Mouse (Mus musculus) CD4-positive, CD25-positive, alpha-beta regulatory T cell, adult 2 months (primary cell): ENCODE data around the gene Arrdc1.

Source experiments
- DNase-seq: peaks from one replicate; pipeline ENCODE4 v3.0.0-alpha.2; 2012; ENCODE audit warnings: low read depth, low spot score

Gene Arrdc1

GRCm38 (mm10) chr2:24925284-24925683 lies 9.8 kb downstream of the Arrdc1 start:
- no peak for DNase-seq

GRCm38 (mm10) chr2:24923561-24923960 lies 11.5 kb downstream of the Arrdc1 start:
- DNase-seq = peak; percentile 35

- no peak for DNase-seq
Observed at GRCm38 (mm10) chr2:24919839-24920175, 15.2 kb downstream of the Arrdc1 start.

GRCm38 (mm10) chr2:24918930-24919838 lies 15.9 kb downstream of the Arrdc1 start, which contains the start of gene Ehmt1:
TSS of gene Ehmt1 (minus strand) at chr2:24919614.
- DNase-seq = peak; percentile 97

GRCm38 (mm10) chr2:24914762-24915161 lies 20.3 kb downstream of the Arrdc1 start:
- no peak for DNase-seq

- no peak for DNase-seq
Observed at GRCm38 (mm10) chr2:24912589-24912988, 22.5 kb downstream of the Arrdc1 start.

GRCm38 (mm10) chr2:24912189-24912588 lies 22.9 kb downstream of the Arrdc1 start:
- DNase-seq = no peak

- DNase-seq = no peak
Observed at GRCm38 (mm10) chr2:24910481-24910880, 24.6 kb downstream of the Arrdc1 start.

- DNase-seq = no peak
Observed at GRCm38 (mm10) chr2:24905653-24906155, 29.3 kb downstream of the Arrdc1 start.

- no peak for DNase-seq
Observed at GRCm38 (mm10) chr2:24904823-24905652, 30.0 kb downstream of the Arrdc1 start.

- DNase-seq = no peak
Observed at GRCm38 (mm10) chr2:24902999-24903398, 32.1 kb downstream of the Arrdc1 start.

- no peak for DNase-seq
Observed at GRCm38 (mm10) chr2:24901055-24901454, 34.0 kb downstream of the Arrdc1 start.

- DNase-seq = no peak
Observed at GRCm38 (mm10) chr2:24899292-24899691, 35.8 kb downstream of the Arrdc1 start.

- DNase-seq = no peak
Observed at GRCm38 (mm10) chr2:24896761-24897160, 38.3 kb downstream of the Arrdc1 start.

GRCm38 (mm10) chr2:24894211-24894610 lies 40.8 kb downstream of the Arrdc1 start:
- DNase-seq = no peak

GRCm38 (mm10) chr2:24892318-24892717 lies 42.7 kb downstream of the Arrdc1 start:
- DNase-seq = no peak

- DNase-seq = no peak
Observed at GRCm38 (mm10) chr2:24890541-24891447, 44.3 kb downstream of the Arrdc1 start.

- peak; percentile 36 for DNase-seq
Observed at GRCm38 (mm10) chr2:24888895-24889294, 46.2 kb downstream of the Arrdc1 start.

- no peak for DNase-seq
Observed at GRCm38 (mm10) chr2:24880686-24881085, 54.4 kb downstream of the Arrdc1 start.
